Mouse (Mus musculus): ENCODE data around the gene Kat6b.

DNA sequence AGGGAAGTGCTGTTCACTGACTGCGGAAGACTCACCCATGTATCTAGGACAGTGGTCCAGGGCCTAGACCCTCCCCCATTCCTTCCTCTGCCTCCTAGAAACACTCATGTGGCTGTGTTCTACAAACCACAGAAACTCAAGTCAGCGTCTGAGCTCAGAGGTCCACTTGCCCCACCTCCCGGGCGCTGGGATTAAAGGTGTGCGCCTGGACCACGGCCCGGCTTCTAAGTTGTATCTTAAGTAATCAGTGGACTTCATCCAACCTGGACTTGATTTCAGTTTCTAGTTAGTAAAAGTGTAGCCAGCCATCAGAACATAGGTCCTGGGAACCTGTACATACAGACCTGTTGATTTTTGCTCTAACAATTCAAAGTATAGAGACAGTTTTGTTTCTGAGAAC is 78.2 kb downstream of the Kat6b start:
- no peak for TF ChIP-seq MAFK (IDR thresholded peaks at IDR 0.05; ENCODE audit: insufficient replicate concordance, low read length)
- TF ChIP-seq ZKSCAN1 (IDR thresholded peaks at IDR 0.05; ENCODE audit: borderline replicate concordance, low read depth, low read length) = no peak
- no peak for TF ChIP-seq CTCF (conservative IDR thresholded peaks at IDR 0.05 in 1 of 2, IDR thresholded peaks at IDR 0.05 in 1 of 2; ENCODE audit: low read depth in 2 of 2, low read length in 2 of 2)
- TF ChIP-seq POLR2A (IDR thresholded peaks at IDR 0.05; ENCODE audit: low read depth, low read length) = no peak
- no peak for TF ChIP-seq NELFE (IDR thresholded peaks at IDR 0.05; ENCODE audit: low read depth, low read length)
- no peak for TF ChIP-seq TBP (conservative IDR thresholded peaks at IDR 0.05; ENCODE audit: low read depth, low read length)
- no peak for TF ChIP-seq HCFC1 (IDR thresholded peaks at IDR 0.05; ENCODE audit: low read depth, low read length)
- TF ChIP-seq MXI1 (IDR thresholded peaks at IDR 0.05; ENCODE audit: low read depth, low read length) = no peak
- no peak for TF ChIP-seq SIN3A (IDR thresholded peaks at IDR 0.05; ENCODE audit: low read length)
- no peak for TF ChIP-seq JUN (IDR thresholded peaks at IDR 0.05; ENCODE audit: insufficient read depth, low read depth, low read length)

Data from CH12.LX (cell line).